In the genomic region with DNA sequence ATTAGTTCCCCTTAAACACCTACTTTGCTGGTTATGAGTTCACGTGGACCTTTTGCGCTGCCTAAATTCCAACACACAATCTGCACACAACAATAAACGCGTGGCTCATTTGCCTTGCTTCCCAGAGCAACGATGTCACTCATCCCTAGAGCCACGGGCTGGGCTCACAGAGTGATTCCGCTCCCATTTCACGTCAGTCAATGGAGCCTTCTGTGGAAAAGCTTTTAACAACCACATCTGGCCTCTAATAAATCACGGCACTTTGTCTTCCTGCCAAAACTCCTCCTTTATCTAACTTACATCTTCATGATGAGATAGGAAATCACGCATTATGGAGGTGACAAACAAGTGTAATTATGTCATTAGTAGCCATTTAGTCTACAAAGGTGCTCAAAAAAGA, we compare ENCODE assay signal across 21 mouse cellular contexts.
A peak's percentile ranks its signal among the peaks of the same experiment; 100 is the strongest.
DNase-seq lines count a peak whose midpoint lies in the region; ATAC-seq and TF ChIP-seq lines count a peak whose summit lies in the region.
"Had no signal": no experiment of that assay in that cellular context is flagged by ENCODE, and none has a peak within 500 bp of the region (broad histone marks: within the 10 kb centered on the region; RNA-seq: fewer than 3 reads in every experiment).

No protein-coding gene starts in this region.

- no peaks in the 10 kb centered on the region for H3K27me3 ChIP-seq in forebrain, embryonic 16.5 days (replicated peaks; ENCODE audit: control insufficient read depth, insufficient read depth, low read length)
- H3K27me3 ChIP-seq in forebrain, embryonic 15.5 days = no peaks in the 10 kb centered on the region
- no peaks in the 10 kb centered on the region for H3K27me3 ChIP-seq in hindbrain, embryonic 15.5 days
- H3K27me3 ChIP-seq in hindbrain, embryonic 12.5 days = no peaks in the 10 kb centered on the region
- peaks cover 6% of the 10 kb centered on the region; the same call in 1 of the 2 replicates for H3K27me3 ChIP-seq in neural tube, embryonic 13.5 days
- H3K27me3 ChIP-seq in neural tube, embryonic 15.5 days (replicated peaks) = no peaks in the 10 kb centered on the region
- no peaks in the 10 kb centered on the region for H3K27me3 ChIP-seq in stomach, postnatal 0 days (ENCODE audit: control insufficient read depth, insufficient read depth, low read length)
- H3K27me3 ChIP-seq: CH12.LX; heart, embryonic 13.5 days; Patski had no signal

- no peak overlapping the region for H3K4me3 ChIP-seq in forebrain, embryonic 16.5 days (replicated peaks; ENCODE audit: low read length)
- H3K4me3 ChIP-seq in forebrain, embryonic 15.5 days = no peak overlapping the region
- H3K4me3 ChIP-seq in hindbrain, embryonic 15.5 days = no peak overlapping the region
- H3K4me3 ChIP-seq in hindbrain, embryonic 12.5 days = no peak overlapping the region
- H3K4me3 ChIP-seq in neural tube, embryonic 13.5 days = no peak overlapping the region
- no peak overlapping the region for H3K4me3 ChIP-seq in neural tube, embryonic 15.5 days (replicated peaks)
- no peak overlapping the region for H3K4me3 ChIP-seq in stomach, postnatal 0 days (ENCODE audit: low read depth, low read length)
- H3K4me3 ChIP-seq: embryonic facial prominence, embryonic 10.5 days; heart, embryonic 13.5 days had no signal

- no peak overlapping the region for H3K9ac ChIP-seq in forebrain, embryonic 16.5 days (replicated peaks; ENCODE audit: low read depth, low read length)
- no peak overlapping the region for H3K9ac ChIP-seq in forebrain, embryonic 15.5 days (replicated peaks)
- no peak overlapping the region for H3K9ac ChIP-seq in hindbrain, embryonic 15.5 days
- no peak overlapping the region for H3K9ac ChIP-seq in hindbrain, embryonic 12.5 days
- H3K9ac ChIP-seq in neural tube, embryonic 13.5 days = no peak overlapping the region
- no peak overlapping the region for H3K9ac ChIP-seq in neural tube, embryonic 15.5 days (replicated peaks)
- H3K9ac ChIP-seq in stomach, postnatal 0 days (ENCODE audit: low read length) = no peak overlapping the region
- H3K9ac ChIP-seq: forebrain, postnatal 0 days; heart, embryonic 13.5 days had no signal

- no peak for TF ChIP-seq CTCF in stomach, postnatal 0 days (IDR thresholded peaks at IDR 0.05; ENCODE audit: low read depth)

- peaks cover 3% of the 10 kb centered on the region; the same call in 1 of the 2 replicates for H3K4me1 ChIP-seq in forebrain, embryonic 16.5 days (replicated peaks; ENCODE audit: control insufficient read depth, insufficient read depth, low read length)
- H3K4me1 ChIP-seq in forebrain, embryonic 15.5 days = peaks cover 9% of the 10 kb centered on the region
- peaks cover 6% of the 10 kb centered on the region for H3K4me1 ChIP-seq in hindbrain, embryonic 15.5 days (replicated peaks)
- H3K4me1 ChIP-seq in hindbrain, embryonic 12.5 days = no peaks in the 10 kb centered on the region; the same call in 1 of the 2 replicates
- H3K4me1 ChIP-seq in neural tube, embryonic 13.5 days (replicated peaks) = peaks cover 9% of the 10 kb centered on the region
- H3K4me1 ChIP-seq in neural tube, embryonic 15.5 days = peaks cover 6% of the 10 kb centered on the region; the same call in 1 of the 2 replicates
- H3K4me1 ChIP-seq in stomach, postnatal 0 days (replicated peaks; ENCODE audit: control insufficient read depth, insufficient read depth) = no peaks in the 10 kb centered on the region

- H3K9me3 ChIP-seq in forebrain, embryonic 16.5 days (ENCODE audit: control insufficient read depth, low read length) = no peaks in the 10 kb centered on the region
- H3K9me3 ChIP-seq in forebrain, embryonic 15.5 days = no peaks in the 10 kb centered on the region
- H3K9me3 ChIP-seq in hindbrain, embryonic 15.5 days = no peaks in the 10 kb centered on the region
- no peaks in the 10 kb centered on the region for H3K9me3 ChIP-seq in hindbrain, embryonic 12.5 days (replicated peaks)
- no peaks in the 10 kb centered on the region for H3K9me3 ChIP-seq in neural tube, embryonic 13.5 days
- no peaks in the 10 kb centered on the region for H3K9me3 ChIP-seq in neural tube, embryonic 15.5 days (replicated peaks)
- no peaks in the 10 kb centered on the region for H3K9me3 ChIP-seq in stomach, postnatal 0 days (ENCODE audit: control insufficient read depth, low read length)
- H3K9me3 ChIP-seq: embryonic facial prominence, embryonic 10.5 days; heart, embryonic 13.5 days had no signal

- H3K36me3 ChIP-seq in forebrain, embryonic 16.5 days (ENCODE audit: control insufficient read depth, insufficient read depth) = no peaks in the 10 kb centered on the region
- H3K36me3 ChIP-seq in forebrain, embryonic 15.5 days = no peaks in the 10 kb centered on the region
- H3K36me3 ChIP-seq in hindbrain, embryonic 15.5 days = no peaks in the 10 kb centered on the region
- no peaks in the 10 kb centered on the region for H3K36me3 ChIP-seq in hindbrain, embryonic 12.5 days
- H3K36me3 ChIP-seq in neural tube, embryonic 13.5 days = no peaks in the 10 kb centered on the region
- H3K36me3 ChIP-seq in neural tube, embryonic 15.5 days = no peaks in the 10 kb centered on the region
- no peaks in the 10 kb centered on the region for H3K36me3 ChIP-seq in stomach, postnatal 0 days (ENCODE audit: control insufficient read depth, insufficient read depth, low read length)
- H3K36me3 ChIP-seq: embryonic facial prominence, embryonic 10.5 days; heart, embryonic 13.5 days had no signal

- no peak overlapping the region for H3K27ac ChIP-seq in forebrain, embryonic 16.5 days (ENCODE audit: low read length)
- no peak overlapping the region for H3K27ac ChIP-seq in forebrain, embryonic 15.5 days (replicated peaks)
- no peak overlapping the region for H3K27ac ChIP-seq in hindbrain, embryonic 15.5 days (replicated peaks)
- no peak overlapping the region for H3K27ac ChIP-seq in hindbrain, embryonic 12.5 days
- no peak overlapping the region for H3K27ac ChIP-seq in neural tube, embryonic 13.5 days (replicated peaks)
- no peak overlapping the region for H3K27ac ChIP-seq in neural tube, embryonic 15.5 days (replicated peaks)
- H3K27ac ChIP-seq in stomach, postnatal 0 days (replicated peaks) = no peak overlapping the region
- H3K27ac ChIP-seq: embryonic facial prominence, embryonic 10.5 days; heart, embryonic 13.5 days had no signal

- WGBS in forebrain, embryonic 16.5 days = 14% methylated on average over 10 of the region's 10 CpGs
- WGBS in forebrain, embryonic 15.5 days = 12% methylated on average over 10 of the region's 10 CpGs
- 19% methylated on average over 10 of the region's 10 CpGs for WGBS in hindbrain, embryonic 15.5 days
- WGBS in hindbrain, embryonic 12.5 days = 38% methylated on average over 10 of the region's 10 CpGs
- 11% methylated on average over 10 of the region's 10 CpGs for WGBS in neural tube, embryonic 13.5 days
- WGBS in neural tube, embryonic 15.5 days = 10% methylated on average over 10 of the region's 10 CpGs
- 50% methylated on average over 10 of the region's 10 CpGs for WGBS in stomach, postnatal 0 days

- H3K4me2 ChIP-seq in forebrain, embryonic 16.5 days (ENCODE audit: low read length) = no peak overlapping the region
- H3K4me2 ChIP-seq in forebrain, embryonic 15.5 days (replicated peaks) = no peak overlapping the region
- peak overlapping the region; percentile 19; the same call in 1 of the 2 replicates for H3K4me2 ChIP-seq in hindbrain, embryonic 15.5 days
- no peak overlapping the region for H3K4me2 ChIP-seq in hindbrain, embryonic 12.5 days (replicated peaks)
- no peak overlapping the region for H3K4me2 ChIP-seq in neural tube, embryonic 13.5 days
- no peak overlapping the region for H3K4me2 ChIP-seq in neural tube, embryonic 15.5 days
- H3K4me2 ChIP-seq in stomach, postnatal 0 days (replicated peaks; ENCODE audit: low read depth) = no peak overlapping the region
- H3K4me2 ChIP-seq: heart, embryonic 13.5 days had no signal

- ATAC-seq in forebrain, embryonic 16.5 days = peak; percentile 50; the same call in 1 of the 2 replicates
- no peak for ATAC-seq in forebrain, embryonic 15.5 days (replicated peaks)
- no peak for ATAC-seq in hindbrain, embryonic 15.5 days (ENCODE audit: low FRiP score, low read depth)
- no peak for ATAC-seq in hindbrain, embryonic 12.5 days (ENCODE audit: low FRiP score)
- peak; percentile 53; the same call in 1 of the 2 replicates for ATAC-seq in neural tube, embryonic 13.5 days (ENCODE audit: low read depth)
- no peak for ATAC-seq in neural tube, embryonic 15.5 days (ENCODE audit: low FRiP score)
- ATAC-seq in stomach, postnatal 0 days (ENCODE audit: low FRiP score, low TSS enrichment) = no peak
- ATAC-seq: activated CD4-positive, CD25-positive, alpha-beta regulatory T cell, adult 4 months; forebrain, postnatal 0 days; hindbrain, embryonic 16.5 days; Patski had no signal

- DNase-seq in embryo, embryonic 11 days = peak; percentile 56
- DNase-seq in stomach, postnatal 0 days (ENCODE audit: low spot score) = no peak
- DNase-seq: adrenal gland, postnatal 14 days; cerebellum, adult 18-20 months; cerebellum, postnatal 10 days; forebrain, postnatal 0 days; gastrocnemius, postnatal 14 days; heart, postnatal 36 days; kidney, adult 11 months had no signal

- no peak for TF ChIP-seq EP300 in stomach, postnatal 0 days (optimal IDR thresholded peaks at IDR 0.05)

Comparison
In these comparisons a context has a peak if more than half of its experiments do, and no peak if none do; other contexts are left out.
1. ATAC-seq: peak in forebrain, embryonic 16.5 days (single experiment) and neural tube, embryonic 13.5 days (single experiment); none in forebrain, embryonic 15.5 days (single experiment), hindbrain, embryonic 15.5 days (single experiment), hindbrain, embryonic 12.5 days (single experiment), neural tube, embryonic 15.5 days (single experiment) and stomach, postnatal 0 days (single experiment).